Mouse (Mus musculus) embryo, embryonic 11.5 days (tissue): ENCODE results near the gene Ggcx.

Experiments used
- DNase-seq: peaks from one replicate; pipeline ENCODE4 v3.0.0-alpha.2; 2012; ENCODE audit warnings: low read depth, low spot score

Gene Ggcx

DNA sequence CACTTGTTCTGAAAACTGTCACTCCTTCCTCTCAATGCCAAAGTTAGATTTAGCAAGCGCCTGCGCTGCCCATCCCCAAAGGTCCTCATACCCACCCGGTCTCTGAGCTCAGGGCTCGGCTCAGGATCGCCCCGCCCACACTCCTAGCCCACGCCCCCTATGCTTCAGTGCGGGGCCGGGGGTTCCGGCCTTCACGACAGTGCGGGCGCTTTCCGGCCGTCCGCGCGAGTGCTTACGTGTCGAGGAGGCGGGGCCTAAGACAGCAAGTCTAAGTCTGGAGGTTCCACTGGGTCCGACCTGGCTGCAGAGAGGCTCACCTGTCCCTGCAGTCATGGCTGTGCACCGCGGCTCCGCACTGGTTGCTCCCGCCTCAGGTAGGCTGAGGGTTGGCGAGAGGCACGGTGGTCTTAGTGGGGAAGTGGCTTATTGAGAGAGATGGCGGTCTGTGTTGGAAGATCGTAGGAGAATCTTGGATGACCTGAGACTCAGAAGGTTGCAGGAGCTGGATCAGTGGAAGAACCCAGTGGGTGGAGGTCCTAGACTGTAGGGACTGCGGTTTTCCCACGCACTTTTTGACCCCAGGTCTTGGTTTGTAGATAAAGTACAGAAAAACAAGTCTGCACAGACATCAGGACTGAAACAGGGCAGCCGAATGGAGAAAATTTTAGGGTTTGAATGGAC, at the start of gene Ggcx:
Gene Ggcx, plus strand, starts transcription at position 233 of the 681 bp plus-strand sequence.
- DNase-seq = peak; percentile 92

DNA sequence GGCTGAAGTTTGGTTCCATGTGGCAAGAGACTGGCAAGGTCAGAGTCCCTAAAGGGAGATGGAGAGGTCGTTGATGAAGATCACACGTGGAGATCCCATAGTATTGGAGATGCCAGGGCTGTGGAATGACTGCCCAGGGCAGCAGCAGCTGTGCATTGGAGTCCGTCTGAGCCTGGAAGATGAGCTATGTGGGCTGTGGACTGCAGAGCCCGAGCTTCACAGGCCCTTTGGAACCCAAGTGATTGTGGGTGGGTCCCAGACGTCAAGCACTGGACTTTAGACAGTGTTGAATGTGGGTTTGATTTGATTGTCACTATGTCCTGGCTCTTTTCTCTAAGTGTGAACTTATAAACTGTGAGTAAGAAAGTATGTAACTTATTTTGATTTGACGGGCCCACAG, 49.1 kb upstream of the Ggcx start:
- no peak for DNase-seq

DNA sequence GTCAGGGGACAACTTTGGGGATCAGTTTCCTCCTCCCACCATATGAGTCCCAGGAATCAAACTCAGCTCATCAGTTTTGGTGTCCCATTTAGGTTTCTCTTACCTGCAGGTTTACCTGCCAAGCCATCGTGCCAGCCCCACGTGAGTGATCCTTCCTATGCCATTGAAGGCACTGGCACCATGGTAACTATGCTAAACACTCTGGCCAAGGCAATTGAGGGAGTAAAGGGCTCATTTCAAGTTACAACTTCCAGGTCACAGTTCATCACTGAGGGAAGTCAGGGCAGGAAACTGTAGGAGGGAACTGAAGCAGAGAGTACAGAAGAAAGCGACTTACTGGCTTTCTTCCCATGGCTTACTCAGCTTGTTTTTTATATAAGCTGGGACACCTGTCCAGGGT, 47.8 kb upstream of the Ggcx start:
- no peak for DNase-seq

DNA sequence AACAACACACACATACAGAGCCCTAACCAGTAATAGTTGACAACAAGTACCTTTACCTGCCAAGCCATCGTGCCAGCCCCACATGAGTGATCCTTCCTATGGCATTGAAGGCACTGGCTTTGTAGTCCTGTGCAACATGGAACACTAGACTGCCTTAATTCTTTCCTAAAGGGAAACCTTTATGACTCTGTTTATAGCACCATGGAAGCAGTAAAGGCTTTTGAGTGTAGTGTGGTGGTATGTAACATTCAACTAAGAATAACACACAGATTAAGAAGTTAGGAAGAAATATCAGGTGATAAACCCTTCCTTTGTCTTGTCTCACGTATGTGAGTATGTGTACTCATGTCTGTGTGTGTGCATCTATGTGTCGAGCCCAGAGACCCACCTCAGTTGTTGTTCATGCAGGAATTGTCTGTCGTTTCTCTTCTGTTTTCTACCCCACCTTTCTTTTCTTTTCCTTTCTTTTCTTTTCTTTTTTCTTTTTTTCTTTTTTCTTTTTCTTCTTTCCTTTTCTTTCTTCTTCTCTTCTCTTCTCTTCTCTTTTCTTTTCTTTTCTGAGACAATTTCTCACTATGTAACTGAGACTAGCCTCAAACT, 47.2 kb upstream of the Ggcx start, which contains the start of gene Rnf181:
Gene Rnf181, minus strand, starts transcription at position 113 of the 600 bp plus-strand sequence.
- no peak for DNase-seq

DNA sequence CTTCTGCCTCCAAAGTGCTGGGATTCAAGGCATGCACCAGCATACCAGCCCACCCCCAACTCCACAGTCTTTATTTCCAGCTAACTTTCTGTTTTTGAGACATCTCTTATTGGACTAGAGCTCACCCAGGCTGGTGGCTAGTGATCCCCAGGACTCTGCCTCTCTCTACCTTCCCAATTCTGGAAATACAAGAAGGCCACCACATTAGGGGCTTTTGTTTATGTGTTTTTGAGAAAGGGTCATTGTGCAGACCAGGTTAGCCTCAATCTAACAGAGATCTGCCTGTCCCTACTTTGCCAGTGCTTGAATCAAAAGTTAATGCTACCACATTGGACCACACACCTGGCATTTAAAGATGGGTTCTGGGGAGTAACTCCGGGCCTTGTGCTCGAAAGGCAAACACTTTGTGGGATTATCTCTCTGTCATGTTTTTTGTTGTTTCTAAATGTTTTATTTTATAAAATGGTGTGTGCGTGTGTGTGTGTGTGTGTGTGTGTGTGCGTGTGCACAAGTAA, 46.6 kb upstream of the Ggcx start:
- no peak for DNase-seq

DNA sequence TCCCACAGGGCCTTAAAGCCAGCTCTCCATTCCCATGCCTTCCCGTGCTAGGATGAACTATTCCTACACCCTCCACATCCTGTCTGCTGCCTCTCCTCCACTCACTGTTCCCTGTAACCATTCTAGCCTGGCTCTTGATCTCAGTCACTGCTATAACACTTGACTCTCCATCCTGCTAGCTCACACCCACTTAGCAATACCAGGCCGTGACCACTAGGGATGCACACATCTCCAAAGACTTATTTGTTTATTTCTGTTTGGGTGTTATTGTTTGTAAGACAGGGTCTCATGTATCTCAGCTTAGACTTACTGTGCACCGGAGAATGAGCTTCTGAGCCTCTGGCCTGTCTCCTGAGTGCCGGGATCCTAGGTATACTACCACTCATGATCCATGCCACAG, 44.6 kb upstream of the Ggcx start:
- DNase-seq = no peak

DNA sequence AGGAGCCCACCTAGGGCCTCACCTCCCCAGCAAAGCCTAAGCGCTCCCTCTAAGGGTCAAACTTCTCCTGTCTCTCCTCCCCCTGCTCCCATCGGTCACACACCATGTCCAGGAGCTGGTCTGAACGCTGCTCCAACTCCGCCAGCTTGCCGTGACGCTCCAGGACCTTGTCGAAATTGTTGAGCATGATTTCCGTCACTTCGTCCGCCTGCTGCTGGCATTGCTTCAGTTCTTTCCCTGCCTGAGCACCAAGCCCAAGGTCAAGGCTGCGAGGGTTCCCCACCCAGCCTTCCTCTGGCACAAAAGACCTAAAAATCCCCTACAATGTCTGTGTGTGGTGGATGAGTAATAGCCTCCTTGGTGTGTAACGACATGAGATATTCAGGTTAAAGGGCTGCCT, 44.0 kb upstream of the Ggcx start:
- DNase-seq = no peak

DNA sequence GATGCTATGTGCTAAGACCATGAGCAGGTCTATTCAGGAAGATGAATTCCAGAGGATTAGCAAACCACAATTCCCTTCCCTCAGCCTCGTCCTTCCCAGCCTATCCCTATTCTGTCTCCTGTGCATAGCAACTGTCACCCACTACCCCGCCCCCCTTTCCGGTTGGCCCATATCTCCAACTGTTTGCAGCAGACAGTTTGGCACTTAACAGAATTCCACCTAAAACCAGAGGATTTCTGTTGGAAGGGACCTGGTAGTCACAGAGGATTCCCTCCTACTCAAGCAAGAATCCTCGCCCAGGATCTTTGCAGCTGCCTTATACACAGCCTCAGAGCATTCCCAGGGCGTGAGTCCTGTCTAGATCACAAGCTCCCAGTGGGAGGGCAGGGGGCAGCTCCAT, 43.0 kb upstream of the Ggcx start:
- no peak for DNase-seq

DNA sequence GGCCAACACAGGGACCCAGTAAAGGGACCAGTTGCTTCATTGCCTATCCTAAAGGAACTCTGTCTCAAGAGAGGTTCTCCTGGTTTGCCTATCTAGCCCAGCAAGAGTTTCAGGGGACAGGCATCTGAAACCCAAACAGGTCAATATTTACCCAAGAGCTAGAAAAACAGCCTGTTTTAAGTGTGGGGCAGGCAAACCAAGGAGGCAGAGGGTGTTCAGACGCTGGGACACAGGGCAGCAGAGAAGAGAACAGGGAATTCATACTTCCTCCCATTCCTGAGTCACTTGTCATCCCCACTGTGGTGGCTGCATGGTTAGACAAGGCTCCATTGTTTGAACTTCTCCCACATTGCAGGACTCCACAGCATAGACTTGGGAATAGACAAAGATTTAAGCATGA, 42.5 kb upstream of the Ggcx start:
- no peak for DNase-seq

DNA sequence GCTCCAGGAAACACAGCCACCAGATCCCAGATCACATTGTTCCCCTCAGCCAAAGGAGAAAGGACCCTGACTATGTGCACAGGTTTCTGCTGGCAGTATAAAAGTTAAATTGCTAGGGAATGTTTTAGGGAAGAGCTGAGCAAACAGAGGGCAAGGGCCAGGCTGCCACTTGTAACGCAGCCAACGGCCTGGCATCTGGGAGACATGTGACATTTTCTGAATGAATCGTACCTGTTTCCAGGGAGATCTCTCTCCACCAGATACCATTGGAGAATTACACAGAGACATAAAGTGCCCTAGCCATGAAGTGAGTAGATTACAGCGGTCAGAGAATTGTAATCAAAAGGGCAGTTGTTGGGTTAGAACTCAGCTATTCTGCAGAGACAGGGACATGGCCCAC, 40.9 kb upstream of the Ggcx start:
- no peak for DNase-seq

DNA sequence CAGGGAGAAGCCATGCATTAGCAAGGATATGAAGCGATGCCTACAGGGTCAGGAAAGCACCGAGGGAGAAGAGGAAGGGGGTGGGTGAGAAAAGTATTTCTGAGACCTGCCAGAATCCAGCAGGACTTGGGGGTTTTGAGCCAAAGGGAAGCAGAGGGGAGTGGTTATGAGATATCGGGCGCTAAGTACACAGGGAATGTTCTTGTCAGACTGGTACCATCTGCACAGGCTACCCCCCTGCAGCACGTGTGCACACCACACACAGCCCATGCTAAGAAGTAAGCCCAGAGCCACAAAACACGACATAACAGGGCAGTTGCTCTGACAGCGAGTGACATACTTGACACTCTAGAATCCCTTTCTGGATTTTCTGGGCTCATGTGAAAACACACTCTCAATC, 39.9 kb upstream of the Ggcx start:
- no peak for DNase-seq

DNA sequence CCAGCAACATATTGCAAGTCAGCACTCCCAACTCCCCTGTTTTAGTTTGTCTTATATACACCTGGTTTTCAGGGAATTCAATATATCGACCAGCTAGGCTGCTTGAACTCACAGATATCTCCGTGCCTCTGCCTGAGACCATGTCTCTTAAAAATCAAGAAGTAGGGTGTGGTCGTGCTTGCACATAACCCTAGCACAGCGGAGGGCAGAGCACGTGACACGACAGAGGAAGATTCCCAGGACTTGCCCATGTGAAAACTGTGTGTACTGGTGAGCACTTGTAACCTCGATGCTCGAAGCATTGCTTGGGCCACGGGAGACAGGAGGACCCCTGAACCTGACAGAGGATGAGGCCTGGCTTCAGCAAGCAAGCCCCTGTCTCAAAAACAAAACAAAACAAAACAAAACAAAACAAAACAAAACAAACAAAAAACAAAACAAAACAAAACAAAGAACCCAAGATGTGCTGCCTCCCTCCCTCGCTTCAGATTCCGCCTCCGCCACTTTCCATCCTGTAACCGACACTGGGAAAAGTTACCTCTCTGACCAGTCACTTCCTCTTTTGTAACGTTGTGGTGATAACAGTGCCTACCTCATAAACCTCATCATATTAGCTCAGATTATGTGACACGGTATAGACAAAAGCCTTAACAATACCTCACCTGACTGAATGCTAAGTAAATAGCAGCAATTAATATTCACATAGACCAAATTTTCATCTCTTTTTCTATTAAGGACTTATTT, 39.1 kb upstream of the Ggcx start:
- DNase-seq = no peak

DNA sequence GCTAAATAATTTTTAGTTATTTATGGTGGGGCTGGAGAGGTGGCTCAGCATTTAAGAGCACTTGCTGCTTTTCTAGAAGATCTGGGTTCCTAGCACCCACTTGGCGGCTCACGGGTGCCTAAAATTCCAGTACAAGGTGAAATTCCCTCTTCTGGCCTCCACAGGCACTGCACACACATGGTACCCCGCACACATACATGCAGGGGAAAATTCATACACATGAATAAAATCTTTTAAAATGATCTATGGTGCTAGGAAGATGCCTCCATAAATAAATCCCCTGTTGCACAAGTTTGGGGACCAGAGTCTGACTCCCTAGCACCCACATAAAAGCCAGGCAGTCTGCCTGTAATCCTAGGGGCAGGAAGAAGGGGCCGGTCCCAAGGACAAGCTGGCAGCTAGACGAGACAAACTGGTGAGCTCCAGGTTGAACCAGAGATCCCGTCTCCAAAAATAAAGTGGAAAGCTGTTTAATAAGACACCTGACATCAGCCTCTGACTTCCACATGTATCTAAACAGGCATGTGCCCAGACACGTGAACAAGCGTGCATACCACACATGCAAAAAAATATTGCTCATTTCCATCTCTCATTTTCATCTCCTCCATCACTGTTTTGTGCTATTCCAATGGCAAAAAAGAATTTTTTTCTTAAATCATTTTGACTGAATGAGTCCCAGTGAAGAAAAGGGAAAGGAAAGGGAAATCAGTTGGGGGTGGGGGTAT, 35.4 kb upstream of the Ggcx start:
- DNase-seq = no peak

DNA sequence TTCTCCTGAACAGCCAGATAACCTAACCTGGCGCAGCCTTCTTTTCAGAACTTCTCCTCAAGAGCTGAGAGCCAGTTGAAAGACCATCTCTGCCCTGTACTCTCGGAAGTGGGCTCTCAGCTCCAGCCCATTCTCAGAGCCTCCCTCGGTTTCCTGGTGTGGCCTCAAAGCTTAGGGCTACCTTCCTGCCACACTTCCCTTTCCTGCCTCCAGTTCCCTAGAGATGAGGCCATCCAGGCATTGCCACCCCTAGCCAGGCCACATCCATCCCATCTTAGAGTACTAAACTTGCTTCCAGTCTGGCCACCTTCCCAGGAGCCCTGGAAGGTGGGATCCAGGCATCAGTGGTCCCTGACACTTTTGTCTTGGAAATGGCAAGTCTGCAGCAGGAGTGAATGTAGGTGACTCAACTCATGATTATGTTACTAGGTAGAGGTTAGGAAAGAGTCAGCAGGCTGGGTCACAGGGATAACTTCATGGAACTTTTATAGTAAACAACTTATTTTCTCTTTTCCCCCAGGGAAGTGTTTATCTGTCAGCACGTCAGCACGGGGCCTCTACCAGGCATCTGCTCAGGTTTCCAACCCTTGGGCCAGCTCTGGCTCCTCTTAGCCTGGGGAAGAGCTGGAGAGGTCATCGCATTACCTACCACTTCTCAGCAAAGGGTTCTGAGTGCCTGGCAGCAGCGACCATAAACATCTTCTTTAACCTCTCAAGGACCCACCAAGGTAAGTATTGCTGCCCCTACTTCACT, 34.6 kb upstream of the Ggcx start:
- no peak for DNase-seq

DNA sequence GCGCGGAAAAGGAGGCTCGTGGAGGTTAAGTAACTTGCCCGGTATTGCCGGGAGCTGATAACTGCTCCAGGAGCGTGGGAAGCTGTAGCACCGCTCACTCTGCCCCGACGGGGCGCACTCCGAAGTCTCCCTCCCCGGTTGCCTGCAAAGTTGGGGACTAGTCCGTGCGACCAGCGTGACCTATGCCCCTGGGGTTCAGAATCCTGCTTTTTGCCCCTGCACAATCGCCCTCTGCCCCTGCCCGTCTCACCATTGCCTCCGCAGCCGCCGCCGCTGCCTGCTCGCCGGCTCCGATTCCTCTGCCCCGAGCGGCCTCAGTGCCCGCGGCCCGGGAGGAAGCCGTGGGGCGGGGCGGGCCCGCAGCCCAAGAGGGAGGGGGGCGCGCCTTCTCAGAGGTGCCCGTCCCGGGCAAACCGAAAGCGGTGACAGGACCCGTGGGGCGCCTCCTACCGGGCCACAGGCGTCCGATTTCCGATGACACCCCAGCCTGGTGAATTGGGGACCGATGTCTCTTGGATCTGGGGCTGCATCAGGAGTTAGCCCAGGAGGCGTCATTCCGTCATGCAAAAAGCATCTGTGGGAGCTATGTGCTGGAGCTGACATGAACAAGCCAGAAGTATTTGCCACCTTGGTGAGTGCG, 33.9 kb upstream of the Ggcx start, which contains the start of gene Vamp5:
Gene Vamp5, minus strand, starts transcription at position 338 of the 640 bp plus-strand sequence.
- DNase-seq = no peak

DNA sequence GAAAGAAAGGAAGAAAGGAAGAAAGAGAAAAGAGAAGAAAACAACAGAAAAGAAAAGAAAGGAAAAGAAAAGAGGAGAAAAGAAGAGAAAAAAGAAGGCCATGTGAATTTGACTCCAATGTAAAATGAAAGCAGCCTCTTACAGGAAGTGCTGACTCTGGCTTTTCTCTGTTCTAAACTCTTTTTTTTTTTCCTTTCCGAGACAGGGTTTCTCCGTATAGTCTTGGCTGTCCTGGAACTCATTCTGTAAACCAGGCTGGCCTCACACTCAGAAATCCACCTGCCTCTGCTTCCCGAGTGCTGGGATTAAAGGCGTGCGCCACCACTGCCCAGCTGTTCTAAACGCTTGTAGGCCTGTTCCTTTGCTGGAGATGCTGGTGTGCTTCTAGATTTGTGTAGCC, 31.6 kb upstream of the Ggcx start:
- DNase-seq = no peak

DNA sequence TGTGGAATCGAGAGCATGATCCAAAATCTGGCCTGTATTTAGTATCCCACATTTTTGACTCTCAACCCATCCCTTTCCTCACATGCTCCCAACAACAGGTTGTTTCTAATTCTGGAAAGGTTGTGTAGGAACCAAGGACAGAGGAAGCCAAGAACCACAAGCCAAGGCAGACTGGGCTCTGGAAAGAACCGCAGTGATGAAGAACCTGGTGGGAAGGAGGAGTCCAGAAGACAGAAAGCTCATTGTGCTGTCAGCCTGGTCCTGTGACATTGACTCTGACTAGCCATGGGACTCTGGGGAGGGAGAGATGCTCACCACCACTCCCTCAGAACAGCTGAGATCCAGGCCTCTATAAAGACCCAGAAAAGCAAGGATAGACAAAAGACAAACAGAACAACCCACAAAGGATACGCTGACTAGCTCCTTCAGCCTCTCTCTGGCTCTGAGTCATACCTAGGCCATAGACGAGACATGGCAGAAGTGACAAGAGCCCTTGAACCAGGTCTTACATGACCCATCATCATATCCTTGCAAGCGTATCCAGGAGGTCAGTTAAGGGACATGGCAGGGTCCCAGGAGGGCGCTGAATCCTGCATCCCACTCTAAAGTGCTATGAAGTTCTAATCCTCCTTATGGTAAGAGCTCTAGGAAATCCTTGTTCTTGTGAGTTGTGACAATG, 30.8 kb upstream of the Ggcx start:
- no peak for DNase-seq

DNA sequence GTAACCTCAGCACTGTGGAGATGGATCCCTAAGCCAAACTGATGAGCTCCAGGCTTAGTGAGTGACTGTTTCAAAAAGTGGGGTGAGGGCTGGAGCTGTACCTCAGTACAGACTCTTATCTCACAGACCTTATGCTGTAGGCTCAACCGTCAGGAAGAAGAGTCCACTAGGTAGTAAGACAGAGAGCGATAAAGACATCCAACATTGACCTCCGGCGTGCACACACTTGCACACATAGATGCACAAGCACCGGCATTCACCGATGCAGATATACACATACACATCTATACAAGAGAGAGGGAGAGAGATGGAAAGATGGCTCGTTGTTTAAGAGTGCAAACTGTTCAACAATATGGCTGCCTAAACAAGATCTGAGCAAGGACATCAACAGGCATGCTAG, 30.2 kb upstream of the Ggcx start:
- DNase-seq = no peak

DNA sequence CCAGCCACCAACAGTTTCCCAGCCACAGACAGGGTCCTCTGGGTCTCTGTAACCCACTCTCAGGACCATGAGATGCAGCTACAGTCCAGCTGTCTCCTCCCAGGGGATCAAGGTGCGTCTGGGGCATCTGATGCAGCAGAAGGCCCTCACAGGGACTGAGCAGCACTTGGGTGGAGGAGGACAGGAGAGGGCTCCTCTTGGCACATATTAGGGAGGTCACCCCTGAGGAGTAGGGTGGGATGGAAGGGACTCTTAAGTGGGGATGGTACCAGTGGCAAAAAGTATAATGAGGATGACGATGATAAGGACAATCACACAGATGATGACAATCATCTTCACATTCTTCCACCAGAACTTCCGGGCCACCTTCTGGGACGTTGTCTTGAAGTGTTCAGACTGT, 28.9 kb upstream of the Ggcx start:
- DNase-seq = no peak

DNA sequence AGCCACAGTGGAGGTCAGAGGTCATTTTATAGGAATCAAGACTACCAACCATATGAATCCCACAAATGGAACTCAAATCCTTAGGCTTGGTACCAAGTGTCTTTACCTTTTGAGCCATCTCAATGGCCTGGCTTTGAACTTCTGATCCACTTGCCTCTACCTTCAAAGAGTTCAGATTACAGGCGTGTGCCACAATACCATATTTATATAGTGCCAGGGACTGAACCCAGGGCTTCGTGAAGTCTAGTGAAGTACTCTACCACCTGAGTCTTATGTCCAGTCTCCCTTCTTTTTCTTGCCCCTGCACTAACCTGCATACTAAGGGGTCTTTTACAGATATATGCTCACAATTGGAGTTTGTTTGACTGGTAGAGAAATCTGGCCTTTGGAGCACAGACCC, 27.5 kb upstream of the Ggcx start:
- no peak for DNase-seq
